Mouse (Mus musculus) layer of hippocampus, postnatal 10 days (tissue): ENCODE measurements around the gene Fign. TPM values are rescaled to one million over a fixed set of nuclear protein-coding genes. Genes with fewer than 3 reads are reported as not detected.

Experiments
- DNase-seq, 2 experiments: peaks; one replicate each; pipeline ENCODE4 v3.0.0; 2021; ENCODE audit warnings: low spot score in 2 of 2
- long read RNA-seq: library from polyadenylated mRNA; stranded (forward); transcript quantifications from one replicate; pipeline ENCODE4 v2.0.0, GENCODE M21; 2023
- total RNA-seq, 2 experiments: library from RNA; stranded (reverse); gene quantifications; 2 replicates each; pipeline ENCODE4 v1.2.3; 2021

The Fign gene
- total RNA-seq, result 1 to 10 TPM; 1.1 to 1.3 TPM
- long read RNA-seq, result 0 reads

DNA sequence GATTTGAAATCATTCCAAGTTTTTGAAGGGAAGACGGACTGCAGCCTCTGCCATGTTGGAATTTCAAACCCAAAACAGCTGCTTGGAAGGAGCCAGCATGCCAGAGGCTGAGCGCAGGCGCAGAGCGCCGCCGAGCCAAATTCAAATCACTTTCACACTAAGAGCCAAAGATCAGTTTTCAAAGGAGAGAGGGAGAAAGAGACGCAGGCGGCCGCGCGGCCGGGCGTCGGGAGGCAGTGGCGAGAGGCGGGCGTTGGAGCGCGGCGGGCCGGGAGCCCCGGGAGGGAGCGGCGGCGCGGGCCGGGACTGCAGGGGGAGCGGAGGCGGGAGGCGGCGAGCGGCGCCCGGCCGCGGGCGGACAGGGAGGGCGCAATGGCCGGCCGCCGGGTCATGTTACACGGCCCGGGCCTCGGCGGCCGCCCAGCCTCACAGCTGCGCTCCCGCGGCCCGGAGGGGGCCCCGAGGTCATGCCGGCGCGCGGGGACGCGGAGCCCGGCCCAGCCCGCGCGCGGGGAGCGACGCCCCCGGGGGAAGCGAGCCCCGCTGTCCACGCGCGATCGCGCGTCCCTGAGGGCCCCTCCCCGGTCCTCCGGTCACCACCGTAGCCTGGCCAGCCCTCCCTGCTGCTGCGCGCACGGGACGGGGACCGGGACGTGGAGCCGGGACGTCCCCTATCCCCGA, at the start of gene Fign:
Gene Fign (minus strand): TSS at position 102 of the 681 bp plus-strand sequence.
- DNase-seq, result peak; percentile 50 to 60

DNA sequence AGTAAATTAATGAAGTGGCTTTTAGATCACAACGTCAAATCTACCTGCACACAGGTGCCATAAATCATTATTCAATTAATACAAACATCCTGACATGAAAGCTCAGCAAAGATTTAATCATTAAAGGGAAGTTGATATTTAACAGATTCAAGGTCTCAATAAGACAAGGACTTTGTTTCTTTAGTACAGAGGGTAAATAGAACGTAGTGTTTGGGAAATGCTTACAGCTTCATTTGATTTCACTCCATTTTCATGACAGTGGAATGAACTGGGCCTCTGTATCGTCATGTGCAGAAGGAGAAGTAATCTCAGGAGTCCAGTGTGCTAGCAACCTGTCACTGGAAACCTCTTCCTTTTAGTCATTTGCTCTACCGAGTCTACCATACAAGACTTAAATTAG, 35.8 kb upstream of the Fign start:
- DNase-seq, result no peak

DNA sequence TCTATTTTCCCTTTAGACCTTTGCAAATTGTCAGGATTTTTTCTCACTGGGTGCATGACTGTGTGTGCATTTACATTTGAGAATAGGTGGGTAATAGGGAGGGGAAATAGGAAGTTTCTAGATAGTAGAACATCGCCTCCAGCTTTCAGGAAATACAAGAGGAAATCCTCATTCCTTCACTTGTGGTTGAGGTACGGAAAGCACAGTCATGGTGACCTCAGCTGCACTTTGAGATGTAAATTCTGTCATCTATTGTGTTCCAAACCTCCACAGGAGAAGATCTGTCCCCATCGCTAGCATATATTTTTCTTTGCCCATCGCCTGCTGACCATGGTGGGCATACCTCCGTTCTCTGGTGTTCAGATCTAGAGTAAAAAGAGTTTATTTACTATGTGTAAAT, 22.7 kb upstream of the Fign start:
- no peak for DNase-seq

DNA sequence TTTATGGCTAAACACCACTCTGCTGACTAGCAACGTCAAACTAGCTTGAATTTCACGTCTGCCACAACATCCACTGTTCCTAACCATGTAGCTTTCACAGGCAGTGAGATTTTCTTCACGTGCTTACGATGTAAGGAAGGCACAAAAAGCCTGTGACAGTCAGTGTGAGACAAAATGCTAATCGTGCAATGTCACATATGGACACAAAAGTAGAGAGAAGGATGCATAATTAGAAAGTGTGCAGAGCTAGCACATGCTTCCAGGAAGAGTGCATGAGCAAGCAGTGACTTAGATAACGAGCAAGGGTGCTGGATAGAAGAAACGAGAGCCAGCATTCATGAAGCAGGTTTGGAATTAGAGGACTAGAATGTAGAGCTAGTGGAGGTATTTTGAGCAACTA, 18.8 kb upstream of the Fign start:
- DNase-seq, result no peak

- no peak for DNase-seq
Observed at GRCm38 (mm10) chr2:64111133-64111532, 13.3 kb upstream of the Fign start.

- DNase-seq, result peak in 1 of 2 experiments; percentile 13
Observed at GRCm38 (mm10) chr2:64109860-64110259, 12.0 kb upstream of the Fign start.

DNA sequence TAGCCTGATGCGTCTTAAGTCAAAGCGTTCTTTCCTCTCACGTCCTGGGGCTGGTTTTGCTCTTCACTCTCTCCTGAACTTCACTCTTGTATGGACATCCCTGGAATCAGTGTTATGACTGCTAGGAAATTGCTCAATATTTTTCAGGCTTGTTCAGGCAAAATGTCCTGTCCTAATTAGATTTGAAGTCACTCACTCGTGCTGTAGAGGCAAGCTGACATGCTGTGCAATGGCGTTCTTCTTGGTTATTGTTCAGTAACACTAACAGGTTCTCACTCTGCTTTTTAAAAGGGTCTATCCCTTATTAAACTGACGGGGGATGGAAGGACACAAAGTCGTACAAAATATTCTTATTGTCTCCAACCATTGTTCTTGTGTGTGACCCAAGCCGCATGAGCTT, 10.2 kb upstream of the Fign start:
- no peak for DNase-seq

- peak; percentile 16 to 29 for DNase-seq
Observed at GRCm38 (mm10) chr2:64098618-64099320, 931 bp upstream of the Fign start.

DNA sequence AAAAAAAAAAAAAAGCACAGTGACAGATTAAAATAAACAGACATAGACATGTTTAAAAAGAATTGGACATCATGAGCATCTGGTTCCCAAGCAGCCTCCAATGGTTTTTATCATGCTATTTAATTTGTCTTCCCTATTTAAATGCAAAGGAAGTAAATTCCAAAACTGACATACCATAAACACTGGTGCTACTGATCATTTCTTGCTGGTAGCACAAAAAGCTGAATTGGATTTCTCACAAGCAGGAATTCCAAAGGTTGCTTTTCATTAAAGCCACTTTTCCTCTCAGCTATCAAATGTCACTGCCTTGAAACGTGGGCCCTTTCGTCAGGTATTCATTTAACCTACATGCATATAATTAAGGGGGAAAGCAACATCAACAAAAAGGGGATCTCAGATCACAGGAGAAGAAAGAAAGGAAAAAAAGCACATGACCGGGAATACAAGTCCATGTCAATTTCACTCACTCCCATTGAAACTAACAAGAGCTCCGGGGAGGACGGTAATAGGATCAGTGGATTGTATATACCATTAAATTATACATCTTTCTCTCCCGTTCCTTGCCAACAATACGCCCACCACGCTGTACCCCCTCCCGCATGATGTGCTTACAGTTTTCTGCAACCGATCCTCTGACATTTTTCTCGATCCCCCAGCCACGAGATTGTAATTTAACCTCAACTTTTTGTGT, 972 bp downstream of the Fign start:
- DNase-seq, result no peak

DNA sequence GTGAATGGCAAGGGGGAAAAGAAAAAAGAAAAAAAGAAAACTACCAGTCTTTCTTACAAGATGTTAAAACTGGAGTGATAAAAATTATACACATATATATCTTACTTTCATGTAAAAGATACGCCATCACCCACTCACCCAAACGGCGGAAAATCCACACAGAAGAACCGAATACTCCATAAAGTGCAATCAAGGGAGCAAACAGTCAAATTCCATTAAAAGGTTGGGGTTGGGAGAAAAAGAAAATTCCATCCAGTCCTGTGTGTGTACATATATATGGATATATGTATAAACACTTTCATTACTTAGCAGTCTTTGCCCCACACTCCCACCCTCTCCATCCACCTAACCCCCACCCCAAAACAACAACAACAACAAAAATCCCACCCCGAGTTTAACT, 1.7 kb downstream of the Fign start:
- DNase-seq, result no peak

DNA sequence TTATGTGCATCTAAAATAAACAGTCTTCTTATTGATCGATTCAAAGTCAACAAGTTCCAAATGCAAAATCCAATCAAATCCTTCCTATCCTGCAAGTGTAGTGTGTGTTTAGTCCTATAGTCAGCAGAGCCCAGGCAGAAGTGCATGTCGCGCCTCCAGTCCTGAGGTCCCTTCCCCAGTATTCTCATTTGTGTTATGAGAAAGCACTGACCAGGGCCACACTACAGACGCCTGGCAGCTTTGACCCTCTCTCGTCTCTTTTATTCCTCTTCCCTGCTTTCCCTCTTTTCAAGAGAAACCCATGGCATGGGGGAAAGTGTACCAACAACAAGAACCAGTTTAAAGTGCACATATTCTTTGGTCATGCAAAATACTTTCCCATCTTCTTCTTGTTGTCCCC, 2.3 kb downstream of the Fign start:
- DNase-seq, result no peak

- no peak for DNase-seq
Observed at GRCm38 (mm10) chr2:64093087-64093486, 4.8 kb downstream of the Fign start.

DNA sequence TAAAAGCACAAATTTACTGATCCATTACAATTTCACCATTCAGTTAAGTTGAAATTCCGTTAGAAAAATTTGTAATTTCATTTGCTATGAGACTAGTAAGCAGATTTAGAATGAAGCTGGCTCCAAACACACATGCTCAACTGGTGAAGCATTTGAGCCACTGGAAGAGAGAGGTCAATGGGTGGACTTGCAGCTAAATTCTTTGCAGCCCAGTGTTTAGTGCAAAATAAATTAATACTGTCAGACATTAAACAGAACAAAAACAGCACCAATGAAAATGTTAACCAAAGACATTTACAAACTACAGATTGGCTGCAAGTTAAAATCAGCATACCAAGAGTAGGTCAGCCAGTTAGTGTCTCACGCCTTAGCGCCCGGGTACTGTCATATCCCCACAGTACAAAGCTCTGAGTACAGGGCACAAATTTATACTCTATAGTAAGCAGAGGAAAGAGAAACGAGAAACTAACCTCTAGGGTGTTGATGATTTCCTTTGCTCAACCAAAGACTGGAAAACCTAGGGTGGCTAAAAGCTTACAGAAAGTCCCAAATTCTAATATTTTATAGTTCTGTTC, 13.9 kb downstream of the Fign start:
- DNase-seq, result no peak

GRCm38 (mm10) chr2:64079765-64080164, 18.1 kb downstream of the Fign start:
- DNase-seq, result no peak

DNA sequence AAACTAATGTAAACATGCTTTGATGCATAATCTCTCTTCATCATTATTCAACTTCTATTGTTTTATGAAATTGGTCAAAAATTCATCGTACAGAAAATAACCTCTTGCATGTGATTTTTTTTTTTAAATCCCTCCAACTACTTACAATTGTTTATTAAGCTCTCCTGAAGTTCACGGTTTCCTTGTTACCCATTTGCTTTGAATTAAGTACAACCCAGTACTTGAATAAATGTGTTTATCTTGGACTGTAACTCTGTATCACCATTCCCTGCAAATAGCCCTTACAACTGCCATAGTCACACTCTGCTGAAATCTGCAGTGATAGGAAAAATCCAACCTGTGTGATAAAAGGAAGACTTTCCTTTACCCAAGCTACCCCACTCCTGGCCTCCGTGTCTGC, 19.3 kb downstream of the Fign start:
- DNase-seq, result no peak

DNA sequence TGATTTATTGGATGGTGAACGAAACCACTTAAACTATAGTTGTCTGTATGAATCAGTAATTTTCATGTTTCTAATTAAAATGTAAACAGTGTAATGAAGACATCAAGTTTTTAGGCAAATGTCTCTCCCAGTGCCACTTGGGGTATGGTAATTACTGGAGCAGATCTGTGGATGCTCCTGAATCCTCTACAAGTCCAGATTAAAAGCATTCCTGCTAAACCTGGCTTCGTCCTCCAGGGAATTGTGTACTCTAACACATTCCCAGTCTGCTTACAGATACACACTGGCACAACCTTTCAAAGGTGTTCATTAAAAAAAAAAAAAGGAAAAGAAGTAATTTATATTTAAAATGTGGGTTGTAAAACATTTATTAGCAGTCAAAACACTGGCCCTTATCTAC, 20.0 kb downstream of the Fign start:
- no peak for DNase-seq

DNA sequence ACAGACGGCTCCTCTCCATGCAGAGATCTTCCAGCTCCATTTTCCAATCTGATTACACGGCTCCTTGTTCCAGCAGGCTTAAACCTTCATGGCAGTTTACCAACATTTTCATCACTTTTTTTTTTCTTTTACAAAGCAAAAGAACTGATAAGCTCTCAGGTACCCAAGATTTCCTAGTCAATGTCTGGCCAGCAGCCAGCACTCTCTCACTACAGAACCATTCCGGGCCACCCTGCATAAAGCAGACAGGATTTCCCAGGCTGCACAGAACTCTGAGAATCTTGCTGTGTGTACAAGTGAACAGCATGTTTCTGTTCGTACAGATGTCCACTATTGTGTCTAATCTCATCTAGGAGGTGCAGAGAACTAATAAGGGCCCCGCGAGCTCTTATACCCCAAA, 22.0 kb downstream of the Fign start:
- DNase-seq, result no peak

GRCm38 (mm10) chr2:64074602-64075389, 23.0 kb downstream of the Fign start:
- DNase-seq, result no peak

GRCm38 (mm10) chr2:64072158-64072557, 25.7 kb downstream of the Fign start:
- no peak for DNase-seq

DNA sequence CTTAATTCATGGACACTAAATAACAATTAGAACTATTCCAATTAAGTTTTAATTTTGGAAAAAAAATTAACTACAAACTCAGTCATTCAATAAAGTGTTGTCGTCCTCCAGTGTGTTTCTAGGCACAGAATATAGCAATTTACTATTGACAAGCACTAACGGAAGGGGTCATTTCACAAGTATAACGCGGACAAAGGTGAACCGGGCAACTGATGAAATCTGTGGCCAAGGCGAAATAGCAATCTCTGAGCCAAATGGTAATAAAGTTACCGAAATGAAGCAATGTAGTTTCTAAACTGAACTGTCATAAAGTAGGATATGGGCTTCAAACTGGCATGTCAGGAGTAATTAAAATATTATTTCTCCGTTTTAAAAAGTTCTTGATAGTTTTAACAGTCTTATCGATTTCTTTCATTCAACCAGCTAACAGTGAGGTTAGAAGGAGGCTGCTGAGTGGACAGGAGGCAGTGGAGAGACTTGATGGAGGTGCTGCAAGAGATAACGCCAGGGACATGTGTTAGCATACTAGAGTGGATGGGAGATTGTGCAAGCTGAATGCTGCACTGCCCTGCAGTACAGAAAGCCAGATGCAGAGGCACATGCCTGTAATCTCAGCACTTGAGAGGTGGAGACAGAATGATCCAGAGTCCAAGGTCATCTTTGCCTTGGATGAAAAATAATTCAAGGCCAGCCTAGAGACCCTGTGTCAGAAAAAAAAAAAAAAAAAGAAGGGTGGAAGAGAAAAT, 27.7 kb downstream of the Fign start:
- DNase-seq, result no peak

GRCm38 (mm10) chr2:64065511-64065910, 32.3 kb downstream of the Fign start:
- no peak for DNase-seq
